Mouse (Mus musculus): ENCODE measurements around the gene Nfix.

- no peak for TF ChIP-seq CTCF (conservative IDR thresholded peaks at IDR 0.05; ENCODE audit: insufficient read depth, insufficient read length, low read depth, low read length)
- TF ChIP-seq POLR2A (IDR thresholded peaks at IDR 0.05; ENCODE audit: low read depth, low read length) = no peak
These were observed 86.0 kb downstream of the Nfix start for GRCm38 (mm10) chr8:84714161-84714560.

Data from kidney, adult 2 months (tissue).